Mouse (Mus musculus) MEL (cell line): ENCODE data around the gene Pold1. TPM values are rescaled to one million over a fixed set of nuclear protein-coding genes. Genes with fewer than 3 reads are reported as not detected.

ENCODE experiments used
- DNase-seq: peaks from one replicate; pipeline ENCODE4 v3.0.0; 2011; ENCODE audit warnings: low read depth, low spot score
- H3K27ac ChIP-seq: 2 replicates; pipeline ENCODE4 v1.5.1; 2012; ENCODE audit warnings: low read depth, mild to moderate bottlenecking, control low read depth, low read length, moderate library complexity; ENCODE audit not compliant: control insufficient read depth
- H3K27me3 ChIP-seq, 2 experiments: fragments of 150-350 bp in 1 of 2; sonication (generic) in 1 of 2; 2 replicates each; pipeline ENCODE4 v1.6.1; 2012; ENCODE audit warnings: low read length in 2 of 2, mild to moderate bottlenecking in 2 of 2, improper control_type of control experiment in 1 of 2, moderate library complexity in 1 of 2; ENCODE audit not compliant: insufficient read depth in 2 of 2, control insufficient read depth in 1 of 2
- H3K36me3 ChIP-seq, 2 experiments: 2 replicates each; pipeline ENCODE4 v1.6.1; 2012 to 2014; ENCODE audit warnings: low read length in 2 of 2, improper control_type of control experiment in 1 of 2, inconsistent platforms in 1 of 2, mild to moderate bottlenecking in 1 of 2; ENCODE audit not compliant: insufficient read depth in 2 of 2, control insufficient read depth in 1 of 2
- H3K4me1 ChIP-seq, 2 experiments: fragments of 150-350 bp in 1 of 2; sonication (generic) in 1 of 2; 2 replicates each; pipeline ENCODE4 v1.6.1; 2012; ENCODE audit warnings: low read length in 2 of 2, improper control_type of control experiment in 1 of 2, mild to moderate bottlenecking in 1 of 2; ENCODE audit not compliant: insufficient read depth in 2 of 2, control insufficient read depth in 1 of 2
- H3K4me3 ChIP-seq, 2 experiments: fragments of 150-350 bp in 1 of 2; sonication (generic) in 1 of 2; 2 replicates each; pipeline ENCODE4 v1.5.1; 2012; ENCODE audit warnings: low read depth in 2 of 2, low read length in 2 of 2, mild to moderate bottlenecking in 2 of 2, moderate library complexity in 2 of 2, control low read depth in 1 of 2, improper control_type of control experiment in 1 of 2; ENCODE audit not compliant: control insufficient read depth in 1 of 2, insufficient read depth in 1 of 2
- H3K79me2 ChIP-seq: 2 replicates; pipeline ENCODE4 v1.6.1; 2012; ENCODE audit warnings: mild to moderate bottlenecking, low read length, moderate library complexity; ENCODE audit not compliant: control insufficient read depth, poor library complexity, insufficient read depth
- H3K9ac ChIP-seq: 2 replicates; pipeline ENCODE4 v1.6.1; 2012; ENCODE audit warnings: low read depth, mild to moderate bottlenecking, control low read depth, low read length, moderate library complexity; ENCODE audit not compliant: control insufficient read depth, poor library complexity, severe bottlenecking
- H3K9me3 ChIP-seq: fragments of 150-350 bp; sonication (generic); replicated peaks from 2 replicates; pipeline ENCODE4 v1.6.1; 2012; ENCODE audit warnings: mild to moderate bottlenecking, low read length, improper control_type of control experiment, moderate library complexity; ENCODE audit not compliant: insufficient read depth
- BHLHE40 ChIP-seq: IDR thresholded peaks from 2 replicates; pipeline ENCODE4 v1.6.1; 2012; ENCODE audit warnings: low read depth, mild to moderate bottlenecking, inconsistent platforms, low read length, improper control_type of control experiment, borderline replicate concordance
- CHD1 ChIP-seq: IDR thresholded peaks from 2 replicates; pipeline ENCODE4 v1.6.1; 2012; ENCODE audit warnings: low read depth, mild to moderate bottlenecking, inconsistent platforms, low read length, improper control_type of control experiment
- CHD2 ChIP-seq: IDR thresholded peaks from 2 replicates; pipeline ENCODE4 v1.6.1; 2011; ENCODE audit warnings: low read length, improper control_type of control experiment
- EP300 ChIP-seq, 2 experiments: IDR thresholded peaks; 2 replicates each; pipeline ENCODE4 v1.6.1; 2011; ENCODE audit warnings: improper control_type of control experiment in 2 of 2, low read length in 2 of 2, low read depth in 1 of 2, mild to moderate bottlenecking in 1 of 2
- ETS1 ChIP-seq: IDR thresholded peaks from 2 replicates; pipeline ENCODE4 v1.6.1; 2012; ENCODE audit warnings: low read depth, mild to moderate bottlenecking, inconsistent platforms, low read length, improper control_type of control experiment, moderate library complexity
- GABPA ChIP-seq: IDR thresholded peaks from 2 replicates; pipeline ENCODE4 v1.6.1; 2012; ENCODE audit warnings: low read depth, mild to moderate bottlenecking, inconsistent platforms, low read length, improper control_type of control experiment, moderate library complexity
- JUND ChIP-seq: IDR thresholded peaks from 2 replicates; pipeline ENCODE4 v1.6.1; 2011; ENCODE audit warnings: low read depth, mild to moderate bottlenecking, improper control_type of control experiment, low read length
- KAT2A ChIP-seq: conservative IDR thresholded peaks from 2 replicates; pipeline ENCODE4 v1.6.1; 2012; ENCODE audit warnings: low read depth, low read length, improper control_type of control experiment, inconsistent platforms
- MAZ ChIP-seq: IDR thresholded peaks from 2 replicates; pipeline ENCODE4 v1.6.1; 2012; ENCODE audit warnings: low read depth, mild to moderate bottlenecking, inconsistent platforms, low read length, improper control_type of control experiment
- MEF2A ChIP-seq: IDR thresholded peaks from 2 replicates; pipeline ENCODE4 v1.6.1; 2014; ENCODE audit warnings: low read depth, mild to moderate bottlenecking, inconsistent platforms, low read length, improper control_type of control experiment; ENCODE audit not compliant: poor library complexity, insufficient replicate concordance, severe bottlenecking; ENCODE audit errors: extremely low read depth
- MXI1 ChIP-seq: IDR thresholded peaks from 2 replicates; pipeline ENCODE4 v1.6.1; 2011; ENCODE audit warnings: mild to moderate bottlenecking, low read depth, low read length, improper control_type of control experiment
- POLR2A ChIP-seq, 2 experiments: IDR thresholded peaks; 2 replicates each; pipeline ENCODE4 v1.6.1; 2011 to 2012; ENCODE audit warnings: low read length in 2 of 2, mild to moderate bottlenecking in 2 of 2, control low read depth in 1 of 2, improper control_type of control experiment in 1 of 2, low read depth in 1 of 2, moderate library complexity in 1 of 2; ENCODE audit not compliant: control insufficient read depth in 1 of 2, insufficient read depth in 1 of 2, poor library complexity in 1 of 2
- POLR2AphosphoS5 ChIP-seq: IDR thresholded peaks from 2 replicates; pipeline ENCODE4 v1.6.1; 2012; ENCODE audit warnings: low read depth, borderline replicate concordance, mild to moderate bottlenecking, inconsistent platforms, low read length, moderate library complexity, mixed read lengths
- RCOR1 ChIP-seq: IDR thresholded peaks from 2 replicates; pipeline ENCODE4 v1.6.1; 2012; ENCODE audit warnings: low read depth, mild to moderate bottlenecking, inconsistent platforms, low read length, improper control_type of control experiment
- SIN3A ChIP-seq: IDR thresholded peaks from 2 replicates; pipeline ENCODE4 v1.6.1; 2012; ENCODE audit warnings: low read length, improper control_type of control experiment, inconsistent platforms
- TBP ChIP-seq: IDR thresholded peaks from 2 replicates; pipeline ENCODE4 v1.8.0; 2011; ENCODE audit warnings: low read depth, low read length, improper control_type of control experiment
- TCF12 ChIP-seq: IDR thresholded peaks from 2 replicates; pipeline ENCODE4 v1.6.1; 2014; ENCODE audit warnings: low read depth, mild to moderate bottlenecking, inconsistent platforms, low read length, improper control_type of control experiment, moderate library complexity
- USF2 ChIP-seq, 2 experiments: IDR thresholded peaks; 2 replicates each; pipeline ENCODE4 v1.6.1; 2011 to 2012; ENCODE audit warnings: improper control_type of control experiment in 2 of 2, low read length in 2 of 2, borderline replicate concordance in 1 of 2, inconsistent platforms in 1 of 2, low read depth in 1 of 2, mild to moderate bottlenecking in 1 of 2; ENCODE audit not compliant: insufficient read depth in 1 of 2
- ZKSCAN1 ChIP-seq: IDR thresholded peaks from 2 replicates; pipeline ENCODE4 v1.6.1; 2012; ENCODE audit warnings: low read depth, mild to moderate bottlenecking, inconsistent platforms, low read length, improper control_type of control experiment, moderate library complexity
- ZMIZ1 ChIP-seq: IDR thresholded peaks from 2 replicates; pipeline ENCODE4 v1.6.1; 2012; ENCODE audit warnings: low read depth, mild to moderate bottlenecking, inconsistent platforms, low read length, improper control_type of control experiment, moderate library complexity
- ZNF384 ChIP-seq: IDR thresholded peaks from 2 replicates; pipeline ENCODE4 v1.6.1; 2012; ENCODE audit warnings: low read depth, mild to moderate bottlenecking, inconsistent platforms, low read length, improper control_type of control experiment
- polyA plus RNA-seq, 2 experiments: library from polyadenylated mRNA; stranded (reverse) in 1 of 2; unstranded in 1 of 2; fragments of >175 nt in 1 of 2; fragments of >200 nt in 1 of 2; gene quantifications; 2 replicates each; pipeline versions ENCODE4 v1.2.1 to v1.2.4; 2012; ENCODE audit warnings: low replicate concordance in 2 of 2, low read depth in 1 of 2; ENCODE audit not compliant: insufficient read length in 2 of 2, insufficient read depth in 1 of 2, missing spikeins in 1 of 2
- total RNA-seq: library from RNA; depleted of rRNA; stranded (reverse); fragments of 300-350 nt; gene quantifications from 2 replicates; pipeline ENCODE4 v1.2.3, GENCODE M21; 2012

Pold1 gene
- total and polyA plus RNA-seq, 3 experiments, result 87.8 to 104 TPM; not detected in 1

GRCm38 (mm10) chr7:44586930-44587329 is 38.3 kb upstream of the Pold1 start:
- Histone ChIP-seq H3K27ac (no peak overlapping the region), H3K9ac (no peak overlapping the region), H3K36me3 (no peaks in the 10 kb centered on the region), H3K4me3 (no peak overlapping the region), H3K79me2 (no peaks in the 10 kb centered on the region), H3K27me3 (no peaks in the 10 kb centered on the region), H3K4me1 (no peaks in the 10 kb centered on the region), H3K9me3 (no peaks in the 10 kb centered on the region)
- DNase-seq, result no peak
- no peak for TF ChIP-seq MXI1
- TF ChIP-seq USF2 (IDR thresholded peaks at IDR 0.05; ENCODE audit: borderline replicate concordance in 1 of 2, insufficient read depth in 1 of 2, low read depth in 1 of 2, low read length in 2 of 2), result no peak
- TF ChIP-seq TCF12, result no peak
- TF ChIP-seq KAT2A, result no peak

GRCm38 (mm10) chr7:44586518-44586917 is 37.9 kb upstream of the Pold1 start:
- no peak for DNase-seq
- H3K27me3 ChIP-seq, result no peaks in the 10 kb centered on the region
- H3K79me2 ChIP-seq, result no peaks in the 10 kb centered on the region
- TF ChIP-seq TBP (no peak), ZKSCAN1 (no peak), POLR2AphosphoS5 (no peak), ETS1 (no peak), CHD2 (no peak), KAT2A (no peak), SIN3A (no peak)
- H3K27ac ChIP-seq, result no peak overlapping the region
- H3K4me1 ChIP-seq, result 0 out of 4 replicates have a peak, but pooled peaks cover 0 to under 1% of the 10 kb centered on the region in 2 experiments
- no peaks in the 10 kb centered on the region for H3K36me3 ChIP-seq
- no peaks in the 10 kb centered on the region for H3K9me3 ChIP-seq
- no peak overlapping the region for H3K9ac ChIP-seq
- no peak overlapping the region for H3K4me3 ChIP-seq

GRCm38 (mm10) chr7:44585606-44586005 is 37.0 kb upstream of the Pold1 start:
- H3K4me1 ChIP-seq, result 0 out of 4 replicates have a peak, but pooled peaks cover 0 to 3% of the 10 kb centered on the region in 2 experiments
- TF ChIP-seq GABPA (no peak), MEF2A (no peak), JUND (no peak), ZMIZ1 (no peak), EP300 (IDR thresholded peaks at IDR 0.05; ENCODE audit: low read depth in 1 of 2, low read length in 2 of 2) (no peak), TCF12 (no peak), ZNF384 (no peak), ZKSCAN1 (no peak), RCOR1 (no peak), POLR2A (IDR thresholded peaks at IDR 0.05; ENCODE audit: control insufficient read depth in 1 of 2, insufficient read depth in 1 of 2, low read depth in 1 of 2, low read length in 2 of 2, poor library complexity in 1 of 2) (no peak), CHD1 (no peak), SIN3A (no peak), MAZ (no peak), BHLHE40 (no peak), CHD2 (no peak), POLR2AphosphoS5 (no peak)
- H3K27me3 ChIP-seq, result no peaks in the 10 kb centered on the region
- no peak overlapping the region for H3K9ac ChIP-seq
- no peaks in the 10 kb centered on the region for H3K36me3 ChIP-seq
- H3K4me3 ChIP-seq, result no peak overlapping the region
- H3K9me3 ChIP-seq, result no peaks in the 10 kb centered on the region
- DNase-seq, result no peak
- H3K27ac ChIP-seq, result no peak overlapping the region
- H3K79me2 ChIP-seq, result no peaks in the 10 kb centered on the region
